Mouse (Mus musculus): ENCODE results near the gene Cuedc1. TPM values are rescaled to one million over a fixed set of nuclear protein-coding genes. Genes with fewer than 3 reads are reported as not detected.
A peak's percentile ranks its signal among the peaks of the same experiment; 100 is the strongest.

The Cuedc1 gene
- polyA plus RNA-seq, 1 experiment from 2014 or later = 42.0 TPM

DNA sequence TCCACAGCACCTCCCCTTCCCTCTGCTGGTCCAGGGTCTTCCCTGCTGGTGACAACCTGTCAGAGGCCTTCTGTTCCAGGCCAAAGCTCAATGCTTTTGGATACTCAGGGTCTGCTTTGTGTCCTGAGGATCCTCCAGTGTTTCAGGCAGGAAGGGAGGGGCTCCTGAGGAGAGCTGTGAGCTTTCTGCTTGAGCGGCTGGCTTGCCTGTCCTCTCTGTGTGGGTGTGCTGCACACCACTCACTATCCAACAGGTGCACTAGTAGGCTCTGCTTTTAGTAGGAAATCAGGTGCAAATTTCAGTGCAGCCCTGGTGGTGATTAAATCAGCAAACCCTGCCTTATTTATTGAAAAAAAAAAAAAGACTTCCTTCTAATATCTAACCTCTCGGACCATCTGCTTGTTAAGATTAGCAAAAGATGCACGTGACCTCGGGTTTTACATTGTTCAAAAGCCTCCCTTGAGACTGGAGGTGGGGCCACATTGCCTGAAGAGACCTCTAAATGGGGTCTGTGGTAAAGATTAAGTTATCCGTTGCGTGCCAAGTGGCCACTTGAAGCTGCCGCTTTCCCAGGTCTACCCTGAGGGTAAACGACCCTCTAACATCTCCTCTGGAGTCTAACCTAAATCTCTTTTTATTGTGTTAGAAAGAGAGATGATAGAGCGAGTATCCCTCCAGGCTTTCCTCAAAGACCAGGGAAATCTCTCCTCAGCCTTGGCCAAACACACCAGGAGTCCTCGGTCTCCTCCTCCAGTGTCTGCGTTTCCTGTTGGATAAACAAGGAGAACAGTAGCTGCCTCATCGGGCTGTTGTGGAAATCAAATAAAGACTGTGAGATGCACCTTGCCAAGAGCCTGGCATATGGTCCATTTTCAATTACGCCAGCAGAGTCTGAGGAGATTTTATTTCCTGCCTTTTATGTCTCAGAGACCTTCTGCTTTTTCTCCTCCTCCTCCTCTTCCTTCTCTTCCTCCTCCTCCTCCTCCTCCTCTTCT is 42.5 kb downstream of the Cuedc1 start:
- Histone ChIP-seq H3K4me2 (replicated peaks) (no peak overlapping the region), H3K4me3 (no peak overlapping the region), H3K9me3 (0 out of 2 replicates have a peak, but pooled peaks cover 2% of the 10 kb centered on the region), H3K27me3 (no peaks in the 10 kb centered on the region), H3K36me3 (peaks cover 3% of the 10 kb centered on the region), H3K9ac (no peak overlapping the region), H3K27ac (peak overlapping the region; percentile 38), H3K4me1 (peaks cover 31% of the 10 kb centered on the region)
- 20% methylated on average over 13 of the region's 13 CpGs for WGBS
- no peak for ATAC-seq (ENCODE audit: insufficient number of reproducible peaks, insufficient read depth, low FRiP score, low TSS enrichment)

DNA sequence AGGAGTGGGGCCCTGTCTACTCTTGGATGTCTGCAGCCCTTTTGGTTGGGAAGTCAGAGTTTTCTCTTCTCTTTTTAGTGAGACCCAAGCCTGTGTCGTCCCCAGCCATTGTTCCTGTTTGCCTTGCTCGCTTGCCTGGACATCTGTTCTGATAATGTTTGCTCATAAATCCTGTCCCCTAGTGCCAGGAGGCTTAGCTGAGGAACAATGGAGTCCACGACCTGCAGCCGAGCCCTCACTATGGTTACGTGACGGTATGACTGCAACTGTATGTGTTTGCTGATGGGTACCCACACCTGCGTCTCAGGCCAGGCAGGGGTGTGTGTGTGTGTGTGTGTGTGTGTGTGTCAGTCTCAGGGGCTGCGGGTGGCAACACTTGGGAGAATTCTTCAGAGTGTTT is 44.5 kb downstream of the Cuedc1 start:
- Histone ChIP-seq H3K9me3 (0 out of 2 replicates have a peak, but pooled peaks cover 2% of the 10 kb centered on the region), H3K27ac (peak overlapping the region; percentile 48; the same call in 1 of the 2 replicates), H3K9ac (no peak overlapping the region), H3K4me3 (no peak overlapping the region), H3K4me1 (peaks cover 44% of the 10 kb centered on the region), H3K27me3 (no peaks in the 10 kb centered on the region), H3K36me3 (peaks cover 3% of the 10 kb centered on the region), H3K4me2 (replicated peaks) (no peak overlapping the region)
- 72% methylated on average over 8 of the region's 8 CpGs for WGBS
- no peak for ATAC-seq (ENCODE audit: insufficient number of reproducible peaks, insufficient read depth, low FRiP score, low TSS enrichment)

DNA sequence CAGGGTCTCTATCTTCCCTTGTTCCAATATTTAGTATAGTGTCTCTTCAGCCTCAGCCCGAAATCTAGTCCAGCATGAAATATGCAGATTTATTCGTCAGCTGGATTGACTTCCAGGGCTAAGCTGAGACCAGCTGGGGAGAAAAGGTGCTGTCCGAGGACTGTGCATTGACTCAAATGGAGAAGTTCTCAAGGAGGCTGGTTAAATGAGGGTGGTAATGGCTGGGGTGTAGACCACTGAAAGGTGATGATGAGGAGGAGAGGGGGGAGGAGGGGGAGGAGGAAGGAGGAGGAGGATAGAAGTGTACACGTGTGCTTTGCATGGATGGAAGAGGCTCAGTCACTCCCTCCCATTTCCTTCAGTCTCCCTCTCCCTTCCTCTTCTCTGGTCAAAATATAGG is 46.2 kb downstream of the Cuedc1 start:
- Histone ChIP-seq H3K4me2 (replicated peaks) (no peak overlapping the region), H3K27me3 (no peaks in the 10 kb centered on the region), H3K4me1 (peaks cover 49% of the 10 kb centered on the region), H3K4me3 (no peak overlapping the region), H3K9ac (no peak overlapping the region), H3K36me3 (peaks cover 3% of the 10 kb centered on the region), H3K27ac (no peak overlapping the region), H3K9me3 (0 out of 2 replicates have a peak, but pooled peaks cover 2% of the 10 kb centered on the region)
- 61% methylated on average over 4 of the region's 4 CpGs for WGBS
- no peak for ATAC-seq (ENCODE audit: insufficient number of reproducible peaks, insufficient read depth, low FRiP score, low TSS enrichment)

DNA sequence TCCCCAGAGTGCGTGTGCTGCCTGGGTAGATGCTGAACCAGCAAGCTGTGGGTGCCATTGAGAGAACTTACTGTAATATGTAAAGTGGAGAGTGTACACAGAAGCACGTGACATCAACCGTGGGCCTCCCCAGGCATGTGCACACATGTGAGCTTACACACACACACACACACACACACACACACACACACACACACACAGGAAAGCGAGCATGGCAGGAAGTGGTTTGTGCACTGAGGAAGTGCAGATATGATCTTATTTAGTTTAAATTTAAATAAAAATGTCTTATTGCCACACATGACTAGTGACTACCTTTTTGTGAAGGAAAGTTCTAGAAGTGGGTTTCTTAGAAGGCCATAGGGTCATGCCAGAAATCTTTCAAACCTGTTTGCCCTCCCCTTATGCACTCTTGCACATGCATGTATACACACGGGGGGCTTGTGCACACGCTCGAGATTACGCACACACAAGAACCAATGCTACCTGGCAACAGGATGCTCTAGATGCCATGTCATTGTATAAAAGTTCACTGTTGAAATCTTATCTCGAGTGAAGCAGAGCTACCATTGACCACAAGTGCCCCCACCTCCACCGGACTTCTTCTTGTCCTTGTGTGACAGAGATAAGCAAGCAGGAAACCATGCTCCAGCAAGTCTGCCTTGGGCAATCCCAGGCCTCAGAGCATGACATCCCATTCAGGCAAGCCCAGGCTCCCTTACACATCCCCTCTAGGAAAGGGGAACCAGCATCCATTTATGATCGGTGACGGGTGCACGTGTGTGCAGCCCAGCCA is 47.6 kb downstream of the Cuedc1 start:
- no peaks in the 10 kb centered on the region for H3K27me3 ChIP-seq

DNA sequence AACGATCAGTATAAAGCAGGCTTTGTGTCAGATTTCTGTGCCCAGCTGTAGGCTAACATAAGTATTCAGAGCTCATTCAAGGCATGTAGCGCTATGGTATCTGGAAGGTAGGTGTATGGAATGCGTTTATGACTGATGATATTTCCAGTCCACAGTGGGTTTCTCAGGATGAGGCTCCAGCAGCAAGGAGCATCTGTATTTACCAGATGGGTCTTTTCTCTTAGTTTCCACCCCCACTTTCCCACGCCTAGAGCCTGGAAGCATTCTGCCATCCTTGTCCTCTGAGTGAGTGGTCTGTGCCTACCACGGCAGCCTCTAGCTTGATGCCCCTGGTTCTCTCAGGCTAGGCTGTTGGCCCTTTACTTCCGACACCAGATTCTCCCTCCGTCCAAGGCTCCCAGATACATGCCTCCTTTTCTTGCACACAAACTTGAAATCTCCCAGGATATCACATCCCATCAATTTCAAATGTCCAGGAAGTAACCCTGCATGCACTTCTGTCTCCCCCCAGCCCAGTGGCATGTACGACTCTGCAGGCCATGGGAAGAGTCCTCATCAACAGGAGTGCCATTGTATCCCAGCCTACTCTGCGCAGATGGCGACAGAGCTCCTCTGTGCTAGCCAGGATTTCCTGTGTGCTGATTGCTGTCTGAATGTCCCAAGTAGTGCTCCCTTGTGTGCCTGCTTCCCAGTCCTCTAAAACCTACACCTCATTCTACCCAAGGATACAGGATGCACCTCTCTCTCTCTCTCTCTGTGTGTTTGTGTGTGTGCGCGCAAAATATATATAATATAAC is 48.6 kb downstream of the Cuedc1 start:
- Histone ChIP-seq H3K27me3 (no peaks in the 10 kb centered on the region), H3K4me3 (no peak overlapping the region), H3K4me1 (peaks cover 37% of the 10 kb centered on the region), H3K27ac (peak overlapping the region; percentile 55), H3K9me3 (0 out of 2 replicates have a peak, but pooled peaks cover 2% of the 10 kb centered on the region), H3K4me2 (replicated peaks) (no peak overlapping the region), H3K9ac (no peak overlapping the region), H3K36me3 (peaks cover 3% of the 10 kb centered on the region)
- 69% methylated on average over 12 of the region's 12 CpGs for WGBS
- no peak for ATAC-seq (ENCODE audit: insufficient number of reproducible peaks, insufficient read depth, low FRiP score, low TSS enrichment)

More for the DNA sequence above, 47.6 kb downstream of the Cuedc1 start:
- 0 out of 2 replicates have a peak, but pooled peaks cover 2% of the 10 kb centered on the region for H3K9me3 ChIP-seq
- peaks cover 40% of the 10 kb centered on the region for H3K4me1 ChIP-seq
- H3K9ac ChIP-seq = no peak overlapping the region
- peak overlapping the region; percentile 5; the same call in 1 of the 2 replicates for H3K27ac ChIP-seq
- H3K36me3 ChIP-seq = peaks cover 3% of the 10 kb centered on the region
- H3K4me2 ChIP-seq (replicated peaks) = no peak overlapping the region
- 83% methylated on average over 13 of the region's 13 CpGs for WGBS
- H3K4me3 ChIP-seq = no peak overlapping the region
- ATAC-seq (ENCODE audit: insufficient number of reproducible peaks, insufficient read depth, low FRiP score, low TSS enrichment) = no peak

DNA sequence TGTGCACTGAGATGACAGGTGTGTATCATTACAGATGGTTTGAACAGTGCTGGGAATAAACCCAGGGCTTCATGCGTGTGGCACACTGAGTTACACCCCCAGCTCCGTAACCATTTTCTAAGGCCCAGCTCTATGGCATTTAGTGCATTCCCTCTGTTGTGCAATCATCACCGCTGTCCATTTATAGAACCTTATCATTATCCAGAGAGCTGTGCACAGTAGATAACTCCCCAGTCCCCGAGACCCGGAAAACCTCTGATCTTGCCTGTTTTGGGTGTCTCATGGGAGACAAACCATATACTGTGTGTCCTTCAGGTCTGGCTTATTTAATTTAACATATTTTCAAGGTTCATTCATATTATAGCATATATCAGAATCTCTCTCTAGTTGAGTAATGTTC is 49.5 kb downstream of the Cuedc1 start:
- Histone ChIP-seq H3K9me3 (0 out of 2 replicates have a peak, but pooled peaks cover 2% of the 10 kb centered on the region), H3K4me1 (peaks cover 43% of the 10 kb centered on the region), H3K27me3 (no peaks in the 10 kb centered on the region), H3K36me3 (peaks cover 3% of the 10 kb centered on the region), H3K27ac (no peak overlapping the region), H3K9ac (no peak overlapping the region), H3K4me3 (no peak overlapping the region), H3K4me2 (replicated peaks) (no peak overlapping the region)
- whole genome bisulfite sequencing = 87% methylated on average over 5 of the region's 5 CpGs
- no peak for ATAC-seq (ENCODE audit: insufficient number of reproducible peaks, insufficient read depth, low FRiP score, low TSS enrichment)

DNA sequence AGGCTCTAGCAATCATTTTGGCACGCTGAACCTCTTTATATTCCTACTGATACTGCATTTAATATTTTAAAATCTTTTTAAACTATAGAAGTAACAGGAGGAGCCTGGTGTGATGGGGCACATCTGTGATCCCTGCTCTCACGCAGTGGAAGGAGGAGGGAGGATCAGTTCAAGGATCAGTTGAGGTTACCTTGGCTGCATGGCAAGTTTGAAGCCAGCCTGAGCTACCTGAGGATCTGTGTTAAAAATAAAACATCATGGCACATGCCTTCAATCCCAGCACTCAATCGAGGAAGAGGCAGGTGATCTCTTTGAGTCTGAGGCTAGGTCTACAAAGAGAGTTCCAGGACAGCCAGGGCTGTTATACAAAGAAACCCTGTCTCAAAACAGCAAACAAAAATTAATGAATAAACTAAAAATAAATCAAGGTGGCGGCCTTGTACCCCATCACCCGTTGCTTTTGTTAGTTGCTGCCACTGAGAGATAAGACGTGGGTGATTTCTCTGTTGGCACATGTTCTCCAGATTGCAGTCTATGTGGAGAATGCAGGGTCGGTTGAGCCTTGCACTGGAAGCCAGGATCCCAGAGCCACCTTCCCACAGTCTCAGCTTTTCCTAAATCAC is 50.3 kb downstream of the Cuedc1 start:
- ATAC-seq (ENCODE audit: insufficient number of reproducible peaks, insufficient read depth, low FRiP score, low TSS enrichment) = no peak
- WGBS = 40% methylated on average over 7 of the region's 7 CpGs
- Histone ChIP-seq H3K4me3 (no peak overlapping the region), H3K4me1 (peaks cover 43% of the 10 kb centered on the region), H3K4me2 (replicated peaks) (peak overlapping the region; percentile 13; the same call in 1 of the 2 replicates), H3K36me3 (peaks cover 1% of the 10 kb centered on the region), H3K27ac (peak overlapping the region; percentile 80), H3K27me3 (no peaks in the 10 kb centered on the region), H3K9me3 (0 out of 2 replicates have a peak, but pooled peaks cover 2% of the 10 kb centered on the region), H3K9ac (no peak overlapping the region)

DNA sequence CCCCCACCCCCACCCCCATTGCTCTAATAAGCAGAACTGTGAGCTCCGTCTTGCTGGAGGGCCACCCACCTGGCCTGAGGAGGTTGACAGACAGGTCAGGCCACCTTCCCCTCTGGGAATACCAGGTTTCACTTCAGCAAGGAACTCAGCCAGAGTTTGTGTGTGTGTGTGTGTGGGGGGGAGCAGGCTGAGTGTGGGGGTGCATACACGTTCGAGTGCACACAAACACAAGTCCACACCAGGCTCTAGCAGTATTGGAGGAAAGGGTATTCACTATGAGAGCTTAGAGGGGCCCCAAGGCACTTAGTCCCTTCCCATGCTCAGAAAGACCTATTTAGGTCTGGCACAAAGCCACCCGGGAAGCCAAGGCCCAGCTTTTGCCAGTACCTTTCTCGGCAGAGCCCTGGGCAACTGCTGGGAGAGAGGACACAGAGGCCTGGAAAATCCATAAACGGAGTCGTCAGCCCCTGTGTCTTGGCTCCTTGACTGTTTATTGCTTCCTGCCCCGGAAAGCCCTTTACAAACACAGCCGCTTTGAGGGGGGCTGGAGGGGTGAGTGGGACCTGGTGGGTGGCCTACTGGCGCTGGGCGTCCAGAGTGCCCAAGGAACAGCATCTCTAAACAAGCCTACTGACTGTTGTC is 50.9 kb downstream of the Cuedc1 start:
- no peak overlapping the region for H3K4me3 ChIP-seq
- peak overlapping the region; percentile 39 for H3K9ac ChIP-seq
- 5% methylated on average over 11 of the region's 11 CpGs for WGBS
- H3K4me1 ChIP-seq = peaks cover 48% of the 10 kb centered on the region
- no peaks in the 10 kb centered on the region for H3K36me3 ChIP-seq
- H3K4me2 ChIP-seq (replicated peaks) = peak overlapping the region; percentile 13; the same call in 1 of the 2 replicates
- peak overlapping the region; percentile 80 for H3K27ac ChIP-seq
- no peak for ATAC-seq (ENCODE audit: insufficient number of reproducible peaks, insufficient read depth, low FRiP score, low TSS enrichment)
- no peaks in the 10 kb centered on the region for H3K27me3 ChIP-seq
- H3K9me3 ChIP-seq = no peaks in the 10 kb centered on the region

DNA sequence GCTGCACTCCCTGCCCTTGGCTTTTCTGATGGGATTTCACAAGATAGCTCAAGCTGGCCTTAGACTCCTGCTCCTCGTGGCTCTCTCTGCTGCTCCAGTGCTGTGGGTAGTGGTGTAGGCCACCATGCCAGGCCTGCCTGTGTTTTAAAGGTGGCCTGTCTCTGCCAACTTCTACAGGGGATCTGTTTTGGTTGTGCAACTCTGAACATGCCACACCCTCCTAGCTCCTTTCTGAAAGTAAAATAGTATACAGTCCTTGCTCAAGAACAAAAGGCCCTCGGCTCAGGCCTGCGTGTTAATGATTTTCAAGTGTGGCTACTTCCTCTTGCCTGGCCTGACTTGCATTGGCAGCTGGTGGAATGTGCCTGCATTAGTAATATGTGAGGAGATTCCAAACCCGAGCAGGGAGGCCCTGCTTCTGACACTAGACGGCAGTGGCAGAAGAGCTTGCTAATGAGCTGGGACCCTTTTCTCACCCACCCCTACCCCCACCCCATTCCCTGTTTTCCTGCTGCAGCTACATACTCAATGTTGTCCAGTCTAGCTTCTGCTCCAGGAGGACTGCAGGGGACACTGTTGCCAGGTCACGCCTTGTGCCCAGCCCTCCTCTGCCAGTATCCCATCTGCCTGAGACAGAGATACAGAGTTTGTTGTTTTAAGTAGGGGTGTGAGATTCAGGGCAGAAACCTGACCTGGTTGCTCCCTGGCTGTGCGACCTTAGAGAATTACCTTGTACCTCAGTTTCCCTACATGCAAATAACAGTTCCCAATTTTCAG is 53.7 kb downstream of the Cuedc1 start:
- no peak overlapping the region for H3K9ac ChIP-seq
- peaks cover 64% of the 10 kb centered on the region for H3K4me1 ChIP-seq
- H3K4me3 ChIP-seq = no peak overlapping the region
- no peaks in the 10 kb centered on the region for H3K36me3 ChIP-seq
- no peaks in the 10 kb centered on the region for H3K27me3 ChIP-seq
- peak overlapping the region; percentile 61 for H3K27ac ChIP-seq
- no peak for ATAC-seq (ENCODE audit: insufficient number of reproducible peaks, insufficient read depth, low FRiP score, low TSS enrichment)
- H3K4me2 ChIP-seq (replicated peaks) = no peak overlapping the region
- 36% methylated on average over 7 of the region's 7 CpGs for WGBS
- H3K9me3 ChIP-seq = no peaks in the 10 kb centered on the region

DNA sequence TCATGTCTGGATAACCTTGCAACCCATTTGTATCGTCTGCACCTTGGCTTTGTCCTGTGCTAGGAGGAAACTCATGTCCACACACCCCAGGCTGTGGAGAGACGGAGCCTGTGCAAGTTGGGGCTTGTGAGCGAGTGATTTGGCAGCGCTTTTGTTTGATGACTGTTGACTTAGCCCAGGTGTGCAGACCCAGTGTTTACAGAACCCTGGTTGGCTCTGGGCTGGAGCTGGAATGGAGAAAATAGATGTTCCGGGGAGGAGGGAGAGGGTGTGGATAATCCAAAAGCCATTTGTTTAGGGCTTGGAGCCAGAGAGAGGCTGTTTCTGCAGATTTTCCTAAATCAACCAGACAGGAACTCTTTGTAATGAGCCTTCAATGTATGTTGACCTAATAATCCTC is 56.0 kb downstream of the Cuedc1 start:
- no peak overlapping the region for H3K9ac ChIP-seq
- H3K4me2 ChIP-seq (replicated peaks) = no peak overlapping the region
- H3K27me3 ChIP-seq = no peaks in the 10 kb centered on the region
- ATAC-seq (ENCODE audit: insufficient number of reproducible peaks, insufficient read depth, low FRiP score, low TSS enrichment) = no peak
- no peaks in the 10 kb centered on the region for H3K9me3 ChIP-seq
- H3K4me3 ChIP-seq = no peak overlapping the region
- 58% methylated on average over 5 of the region's 5 CpGs for WGBS
- peak overlapping the region; percentile 80 for H3K27ac ChIP-seq
- H3K36me3 ChIP-seq = no peaks in the 10 kb centered on the region
- peaks cover 58% of the 10 kb centered on the region for H3K4me1 ChIP-seq
